Mouse (Mus musculus) ES-Bruce4 (cell line): ENCODE results near the gene Hydin.

Source experiments
- CTCF ChIP-seq: IDR thresholded peaks from one replicate; pipeline ENCODE4 v1.8.1; 2011; ENCODE audit warnings: low read depth, low read length
- POLR2A ChIP-seq: IDR thresholded peaks from one replicate; pipeline ENCODE4 v1.8.1; 2011; ENCODE audit warnings: low read length; ENCODE audit not compliant: insufficient read depth

DNA sequence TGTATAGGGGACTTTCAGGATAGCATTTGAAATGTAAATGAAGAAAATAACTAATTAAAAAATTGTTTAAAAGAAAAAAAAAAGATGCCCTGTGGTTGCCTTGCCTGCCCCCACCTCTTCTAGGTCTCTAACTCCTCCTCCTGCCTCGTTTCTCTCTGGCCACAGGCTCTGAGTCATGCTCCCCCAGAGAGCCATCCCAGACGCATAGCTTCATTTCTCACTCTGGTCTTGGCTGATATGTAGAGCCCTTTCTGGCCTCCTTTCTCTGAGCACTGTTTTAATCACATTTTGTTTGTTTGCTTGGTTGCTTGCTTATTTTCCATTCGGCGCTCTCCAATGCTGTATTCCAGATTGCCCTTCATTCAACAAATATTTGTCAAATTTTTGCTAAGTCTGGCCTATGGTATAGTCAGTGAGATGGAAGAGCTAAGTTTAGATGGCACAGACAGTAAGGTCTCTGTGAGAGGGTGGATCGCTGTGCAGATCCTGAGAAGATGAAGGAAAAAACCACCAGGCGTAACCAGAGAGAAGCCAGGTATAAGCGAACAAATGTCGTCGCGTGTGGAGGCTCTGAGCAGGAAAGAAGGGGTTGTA lies 57.3 kb downstream of the Hydin start:
- TF ChIP-seq POLR2A, result no peak
- no peak for TF ChIP-seq CTCF
